Mouse (Mus musculus): ENCODE results near the gene Tprg.

Tprg gene

DNA sequence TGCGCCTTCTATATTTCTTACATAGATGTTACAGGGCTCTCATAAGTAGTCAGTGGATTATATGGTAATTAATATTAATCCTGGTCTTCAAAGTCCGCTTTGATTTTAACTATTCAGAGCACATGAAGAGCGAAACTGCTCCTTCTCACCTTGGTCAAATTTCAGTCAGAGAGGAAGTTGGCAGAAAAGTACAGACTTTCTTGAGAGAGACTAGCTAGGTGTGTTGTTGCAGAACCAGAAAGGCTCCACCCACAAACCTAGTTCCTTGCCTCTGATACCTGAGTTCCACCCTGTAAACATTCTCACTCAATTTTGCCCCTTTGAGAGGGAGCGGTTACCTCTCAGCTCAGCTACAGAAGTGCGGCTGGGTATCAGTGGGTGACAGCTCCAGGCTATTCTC lies at the start of gene Tprg:
Gene Tprg, plus strand, starts transcription at position 301 of the 400 bp plus-strand sequence.
- DNase-seq (ENCODE audit: low spot score), result no peak

DNA sequence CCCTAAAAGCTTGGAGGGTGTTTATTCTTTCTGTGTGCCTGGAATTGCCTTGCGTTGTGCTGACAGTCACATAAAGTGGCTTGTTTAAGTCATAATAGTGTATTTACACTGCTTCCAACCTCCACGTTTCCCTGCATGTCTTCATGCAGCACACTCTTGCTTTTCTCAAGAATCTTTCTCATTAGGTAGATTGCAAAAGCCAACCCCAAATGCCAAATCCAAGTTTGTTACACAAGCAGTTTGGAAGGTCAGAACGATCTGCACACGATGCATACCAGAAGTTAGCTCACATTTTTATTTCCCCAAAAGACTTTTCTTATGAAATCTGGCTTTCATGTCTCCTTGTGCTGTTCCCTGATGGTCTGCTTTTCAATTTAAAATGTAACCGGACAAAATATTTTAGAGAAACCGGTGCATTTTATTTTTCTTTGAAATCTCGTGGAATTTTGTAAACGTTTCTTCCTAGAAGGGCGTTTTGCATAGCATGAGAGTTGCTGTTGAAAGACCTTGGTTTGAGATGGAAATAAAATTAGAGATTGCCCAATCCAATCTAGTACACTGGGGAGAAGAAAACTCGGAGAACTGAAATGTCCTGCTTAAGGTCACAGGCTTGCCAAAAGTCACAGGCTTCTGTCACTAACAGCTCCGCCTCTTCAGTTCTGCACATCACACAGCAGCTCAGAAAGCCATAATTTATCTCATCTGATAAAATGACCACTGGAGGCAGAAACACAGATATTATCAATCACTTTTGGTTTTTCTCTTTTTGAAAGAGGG lies 48.2 kb upstream of the Tprg start:
- DNase-seq (ENCODE audit: low spot score), result no peak

DNA sequence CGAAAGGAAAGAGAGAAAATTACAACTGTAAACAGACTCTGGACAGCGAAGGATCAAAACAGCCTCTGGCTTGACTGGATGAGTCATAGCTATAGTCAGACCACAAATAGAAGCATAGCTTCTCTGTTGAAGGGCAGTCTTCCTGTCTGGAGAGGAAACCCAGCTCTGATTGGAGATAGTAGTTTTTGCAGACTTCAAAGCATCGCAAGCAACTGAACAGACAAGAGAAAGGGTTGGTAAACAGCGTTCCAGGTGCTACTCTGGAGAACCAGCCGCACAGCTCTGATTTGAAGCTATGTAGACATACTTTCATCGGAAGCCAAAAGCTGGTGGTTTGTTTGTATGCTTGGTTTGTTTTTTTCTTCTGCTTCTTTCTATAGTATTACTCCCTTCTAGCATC lies 37.7 kb upstream of the Tprg start:
- DNase-seq (ENCODE audit: low spot score), result no peak

DNA sequence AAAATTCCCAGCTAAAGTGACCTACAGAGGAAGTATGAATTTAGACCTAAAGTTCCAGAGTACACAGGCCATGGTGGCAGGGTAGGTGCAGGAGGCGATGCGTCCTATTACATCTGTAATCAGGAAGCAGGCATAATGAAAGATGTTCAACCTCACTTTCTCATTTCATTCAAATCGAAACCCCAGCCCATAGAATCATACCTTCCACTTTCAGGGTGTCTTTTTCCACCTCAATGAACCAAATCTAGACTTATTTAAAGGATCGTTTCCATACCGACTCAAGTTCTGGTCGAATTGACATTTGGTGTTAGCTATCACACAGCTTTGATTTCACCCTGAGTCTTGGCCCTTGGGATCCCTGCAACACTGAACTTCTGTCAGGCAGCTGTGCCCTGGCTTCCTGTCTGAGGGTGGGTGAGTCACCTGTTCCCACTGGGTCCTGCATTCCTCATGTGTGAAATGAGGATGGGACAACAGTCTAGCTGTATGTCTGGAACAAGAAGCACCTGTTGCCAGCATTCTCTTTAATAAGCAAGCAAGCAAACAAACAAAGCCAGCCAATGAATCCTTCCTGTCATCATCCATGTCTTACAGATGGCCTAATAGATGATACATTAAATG lies 36.4 kb upstream of the Tprg start:
- DNase-seq (ENCODE audit: low spot score), result no peak

DNA sequence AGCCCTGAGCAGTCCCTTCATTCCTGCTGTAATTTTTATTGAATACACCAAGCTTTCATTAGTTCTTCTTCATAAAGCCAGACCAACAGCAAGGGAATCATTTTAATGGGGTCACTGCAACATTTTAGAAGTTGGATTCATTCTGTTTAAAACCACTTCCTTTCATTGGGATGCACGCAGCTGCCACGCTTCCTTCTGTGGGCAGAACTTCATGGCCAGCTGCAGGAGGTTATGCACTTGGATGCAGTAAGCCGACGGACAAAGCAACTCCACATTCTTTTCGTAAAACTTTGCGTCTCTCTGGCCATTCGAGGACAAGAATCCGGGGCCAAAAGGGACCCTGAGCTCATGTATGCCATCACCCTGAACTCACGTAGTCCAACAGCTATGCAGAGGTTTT lies 35.5 kb upstream of the Tprg start:
- no peak for DNase-seq (ENCODE audit: low spot score)

DNA sequence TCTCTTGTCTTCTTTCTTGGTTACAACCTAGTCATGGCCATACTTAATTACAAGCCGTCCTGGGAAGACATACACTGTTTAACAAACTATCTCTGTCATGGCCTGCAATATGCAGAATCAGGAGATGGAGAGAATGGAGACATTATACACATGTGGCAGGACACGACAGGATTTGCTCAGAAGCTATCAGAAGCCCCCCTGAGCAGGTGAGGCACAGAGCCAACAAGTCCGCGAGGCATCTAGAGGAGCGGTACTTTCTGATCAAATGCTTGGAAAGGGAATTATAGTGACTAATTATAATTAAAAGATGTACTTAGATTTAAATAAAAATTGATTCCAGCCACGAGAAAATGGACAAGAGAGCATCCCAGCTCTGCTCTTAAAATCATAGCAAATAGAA lies 32.0 kb upstream of the Tprg start:
- no peak for DNase-seq (ENCODE audit: low spot score)

DNA sequence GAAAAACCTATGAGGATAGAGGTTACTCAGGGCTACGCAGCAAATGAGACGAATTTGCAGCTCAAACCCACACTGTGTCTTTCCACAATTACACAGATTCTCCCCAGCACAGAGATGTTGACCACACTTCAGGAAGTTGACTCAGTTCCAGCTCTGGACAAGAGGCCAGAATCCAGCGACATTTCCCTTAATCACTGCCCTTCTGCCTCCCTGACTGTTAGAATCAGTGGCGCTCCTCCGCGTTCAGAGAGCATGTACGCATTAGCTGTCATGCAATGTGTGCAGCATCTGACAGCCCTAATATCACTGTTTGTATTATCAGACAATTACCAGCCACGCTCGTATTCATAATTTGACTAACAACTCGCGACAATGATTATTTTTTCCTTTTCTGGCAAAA lies 31.4 kb upstream of the Tprg start:
- DNase-seq (ENCODE audit: low spot score), result no peak

DNA sequence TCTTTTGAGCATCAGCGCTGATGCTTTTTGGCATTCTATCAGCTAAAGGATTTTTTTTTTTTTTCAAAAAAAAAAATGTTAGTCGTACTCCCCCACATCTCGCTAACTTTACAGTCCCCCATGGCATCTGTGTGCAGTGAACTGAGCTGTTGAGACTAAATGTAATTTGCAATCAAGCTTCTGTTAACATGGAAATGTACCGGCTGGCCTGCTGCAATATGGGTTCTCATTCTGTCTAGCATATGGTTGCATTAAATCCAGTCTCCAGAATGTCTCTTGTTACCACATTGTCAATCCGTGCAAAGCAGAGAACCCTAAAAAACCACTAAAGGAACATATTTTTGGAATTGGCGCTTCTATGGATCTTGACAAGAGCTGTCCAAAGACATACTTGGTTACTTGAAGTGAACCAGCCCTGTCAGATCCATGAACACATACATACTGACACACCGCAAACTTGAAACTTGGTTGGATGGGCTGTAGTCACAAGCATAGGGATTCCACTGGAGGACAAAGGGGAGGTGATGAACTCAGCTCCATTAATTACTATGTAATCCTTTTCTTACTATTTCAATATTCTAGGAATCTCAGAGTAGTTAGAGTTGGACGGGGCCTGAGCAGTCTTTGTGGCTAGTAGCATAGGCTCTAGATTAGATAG lies 30.9 kb upstream of the Tprg start:
- no peak for DNase-seq (ENCODE audit: low spot score)

DNA sequence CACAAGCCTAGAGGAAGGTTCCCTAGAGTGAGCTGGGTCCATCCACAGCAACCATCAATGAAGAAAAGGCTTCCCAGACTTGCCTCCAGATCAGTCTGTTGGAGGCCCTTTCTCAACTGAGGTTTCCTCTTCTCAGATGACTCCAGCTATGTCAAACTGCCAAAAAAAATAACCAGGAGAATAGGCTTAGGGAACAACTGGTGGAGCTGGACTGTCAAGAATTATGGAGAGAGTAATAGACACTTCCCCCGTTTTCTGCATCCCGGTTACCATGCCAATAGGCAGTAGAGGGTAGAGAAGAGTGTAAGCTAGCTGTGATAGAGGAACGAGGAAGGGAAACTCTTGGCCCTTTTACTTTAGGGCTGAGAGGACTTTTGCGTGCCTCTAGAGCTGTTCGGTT lies 24.3 kb upstream of the Tprg start:
- no peak for DNase-seq (ENCODE audit: low spot score)

DNA sequence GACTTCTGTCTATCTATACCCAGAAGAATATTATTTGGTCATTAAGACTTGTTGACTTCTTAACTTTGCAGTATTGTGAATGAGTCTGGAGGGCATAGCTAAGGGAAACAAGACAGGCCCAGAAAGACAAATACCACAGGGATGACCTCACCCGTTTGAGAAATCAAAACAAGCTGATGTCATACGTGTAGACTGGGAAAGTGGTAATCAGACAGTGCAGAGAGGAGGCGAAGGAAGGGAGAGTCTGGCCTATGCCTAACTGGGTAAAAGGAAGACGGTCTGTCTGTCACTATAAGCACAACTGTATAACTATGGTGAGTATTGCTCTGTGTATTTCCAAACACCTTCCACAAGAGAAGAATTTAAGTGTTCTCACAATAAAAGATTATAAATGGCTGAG lies 23.7 kb upstream of the Tprg start:
- no peak for DNase-seq (ENCODE audit: low spot score)

DNA sequence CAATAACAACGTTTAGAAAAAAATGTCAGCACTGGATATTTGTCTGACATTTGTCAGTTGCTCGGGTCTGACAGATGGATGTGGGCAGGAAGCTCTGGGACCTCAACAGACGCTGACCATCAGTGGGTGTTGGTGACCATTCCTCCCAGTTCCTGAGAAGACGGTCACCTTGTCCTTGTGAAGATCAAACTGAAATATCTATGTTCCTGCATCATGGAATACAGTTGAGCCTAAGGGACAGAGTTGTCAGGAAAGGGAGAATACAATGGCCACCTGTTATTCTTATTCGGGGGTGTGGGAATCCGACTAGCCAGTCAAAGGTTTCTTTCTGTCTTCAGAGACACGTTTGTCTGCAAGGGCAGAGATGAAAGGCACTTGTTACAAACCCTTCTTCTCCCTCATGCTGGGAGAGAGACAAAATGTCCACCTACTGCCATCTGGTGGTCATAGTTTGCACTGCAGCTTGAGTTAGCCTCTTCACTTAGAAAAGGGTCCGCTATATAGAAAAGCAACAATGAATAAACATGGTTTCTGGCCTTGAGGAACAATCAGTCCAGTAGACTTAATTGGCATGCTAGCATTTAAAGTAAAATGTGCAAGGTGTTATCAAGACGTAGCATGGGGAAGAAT lies 23.0 kb upstream of the Tprg start:
- peak; percentile 32 for DNase-seq (ENCODE audit: low spot score)

DNA sequence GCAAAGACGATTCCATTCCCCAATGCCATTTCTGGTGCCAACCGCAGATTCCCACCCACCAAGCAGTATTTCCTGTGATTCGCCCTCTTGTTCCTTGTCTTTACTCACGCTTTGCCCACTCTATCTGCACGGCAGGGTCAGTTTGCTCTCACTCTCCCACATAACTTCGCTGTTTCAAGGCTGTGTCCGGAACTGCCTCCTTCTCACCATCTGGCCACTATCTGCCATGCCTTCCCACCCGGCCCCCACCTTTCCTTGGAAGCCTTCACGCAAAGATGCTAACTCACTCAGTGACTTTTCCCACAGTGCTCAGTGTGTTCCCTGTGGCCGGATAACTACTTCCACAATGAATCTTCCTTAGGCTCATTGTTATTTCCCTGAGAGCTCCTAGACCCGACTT lies 21.4 kb upstream of the Tprg start:
- DNase-seq (ENCODE audit: low spot score), result no peak

DNA sequence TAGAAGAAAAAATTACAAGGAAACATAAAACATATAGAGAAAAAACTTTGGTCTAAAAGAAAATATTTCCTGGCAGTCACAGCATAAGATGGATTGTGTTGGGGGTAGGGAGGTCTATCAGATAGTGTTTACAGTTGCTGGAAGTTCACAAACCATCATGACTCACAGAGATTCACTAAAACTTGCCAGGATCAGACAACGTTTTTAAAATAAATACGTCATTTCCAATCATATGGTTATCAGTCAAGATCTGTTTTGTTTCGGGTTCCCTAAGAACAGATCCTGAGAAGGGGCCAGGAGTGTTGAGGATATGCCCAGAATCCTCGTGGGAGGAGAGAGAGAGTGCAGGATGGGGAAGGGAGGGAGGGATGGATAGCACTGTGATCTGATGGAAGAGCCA lies 18.3 kb upstream of the Tprg start:
- no peak for DNase-seq (ENCODE audit: low spot score)

DNA sequence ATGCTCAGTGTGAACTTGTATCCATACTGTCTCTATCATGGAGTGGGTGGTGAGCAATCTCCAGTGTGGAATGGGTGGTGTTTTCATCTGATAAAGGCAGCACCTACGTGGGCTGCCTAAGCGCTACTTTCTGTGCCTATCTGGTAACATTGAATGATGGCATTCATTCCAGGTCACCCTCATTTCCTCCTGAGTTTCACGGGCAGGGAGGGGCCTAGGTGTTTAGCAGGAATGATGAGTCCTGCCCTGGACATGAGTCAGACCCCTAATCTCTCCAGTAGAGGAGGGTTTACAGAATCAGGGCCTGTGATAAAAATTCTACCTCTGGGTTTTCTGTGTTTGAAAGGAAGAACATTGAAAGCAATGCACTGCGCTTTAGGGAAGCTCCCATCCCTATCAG lies 4.1 kb upstream of the Tprg start:
- DNase-seq (ENCODE audit: low spot score), result no peak

DNA sequence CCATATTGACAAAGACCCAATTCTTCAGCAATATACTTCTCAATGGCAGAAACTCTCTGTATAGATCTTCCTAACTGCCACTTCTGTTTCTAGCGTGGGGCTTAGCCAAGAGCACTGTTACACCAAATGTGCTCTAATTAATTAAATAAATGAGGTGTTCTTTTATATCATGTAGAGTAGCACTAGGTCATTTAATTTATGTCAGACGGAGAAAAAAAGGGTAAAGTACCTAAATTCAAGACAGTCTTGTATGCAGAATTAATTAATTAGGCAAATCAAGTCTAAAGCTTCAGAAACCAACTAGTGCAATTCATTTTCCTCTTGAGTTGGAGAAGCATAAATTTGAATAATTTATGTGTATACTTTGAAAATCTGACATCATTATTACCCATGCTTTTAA lies 7.1 kb downstream of the Tprg start:
- no peak for DNase-seq (ENCODE audit: low spot score)

DNA sequence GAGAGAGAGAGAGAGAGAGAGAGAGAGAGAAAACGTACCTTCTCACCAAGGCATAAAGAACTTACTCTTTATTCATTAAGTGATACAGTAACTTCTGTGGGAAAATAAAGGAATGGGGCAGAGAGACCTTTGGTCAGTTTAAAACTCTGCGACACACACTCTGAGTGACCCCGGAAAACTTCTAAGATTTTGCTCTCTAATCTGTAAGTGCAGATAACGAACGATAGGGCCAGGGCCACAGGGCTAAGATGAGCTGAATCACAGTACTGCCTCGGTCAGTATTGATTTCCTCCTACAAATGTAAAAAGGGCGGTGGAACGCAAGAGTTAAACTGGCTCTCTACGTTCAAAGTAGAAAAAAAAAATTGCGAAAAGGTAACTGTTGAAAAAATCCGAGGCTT lies 8.9 kb downstream of the Tprg start:
- no peak for DNase-seq (ENCODE audit: low spot score)

DNA sequence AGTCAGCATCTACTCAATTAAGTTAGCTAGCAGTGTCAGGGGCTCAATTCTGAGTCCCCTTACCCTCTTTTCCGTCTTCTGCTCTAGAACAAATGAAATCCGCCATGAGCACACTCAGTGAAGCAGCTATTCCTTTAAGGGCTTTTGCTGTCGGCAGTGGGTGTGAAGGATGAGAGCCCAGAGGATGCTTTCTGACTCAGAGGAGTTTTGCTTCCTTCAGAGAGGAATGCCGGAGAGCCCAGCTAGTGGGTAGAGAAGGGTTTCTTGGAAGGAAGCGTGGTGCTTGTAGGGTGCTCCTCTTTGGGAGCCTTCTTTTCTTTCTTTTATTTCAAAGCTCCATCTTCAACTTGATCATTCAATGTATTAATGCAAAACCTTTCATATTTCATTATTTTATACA lies 10.1 kb downstream of the Tprg start:
- DNase-seq (ENCODE audit: low spot score), result no peak

DNA sequence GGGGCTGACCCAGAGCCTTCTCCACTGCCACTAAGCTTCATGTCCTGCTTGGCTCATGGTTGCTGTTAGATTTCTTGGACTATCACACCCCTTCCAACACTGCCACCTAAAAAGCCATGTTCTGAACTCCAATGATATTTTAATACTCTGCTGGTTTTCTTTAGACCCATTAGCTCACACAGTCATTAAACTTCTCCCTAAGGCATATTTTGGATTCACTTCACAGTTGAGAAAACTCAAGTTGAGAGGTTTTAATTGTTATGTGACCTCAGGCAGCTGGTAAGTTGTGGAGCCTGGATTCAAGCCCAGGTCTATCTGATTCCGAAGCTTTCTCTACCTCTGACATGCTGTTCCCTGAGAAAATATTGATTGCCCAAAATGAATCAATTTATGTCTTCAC lies 11.6 kb downstream of the Tprg start:
- DNase-seq (ENCODE audit: low spot score), result no peak

DNA sequence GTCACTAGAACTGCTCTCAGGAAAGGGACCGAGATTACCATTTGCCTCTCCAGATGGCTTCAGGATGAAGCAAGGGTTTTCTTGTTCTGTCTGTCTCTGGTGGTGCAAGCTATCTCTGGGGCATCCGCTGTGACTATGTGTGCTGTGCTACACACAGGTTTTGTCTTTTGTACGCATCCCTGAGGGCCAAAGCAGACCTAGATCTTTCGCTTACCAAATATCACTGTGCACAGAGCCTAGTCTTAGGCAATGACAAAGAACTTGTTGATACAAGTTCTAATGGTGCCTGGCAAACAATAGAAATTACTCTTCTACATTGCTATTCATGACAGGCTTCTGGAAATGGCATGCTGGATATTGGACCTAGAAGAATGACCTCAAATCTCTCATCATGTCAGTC lies 16.0 kb downstream of the Tprg start:
- no peak for DNase-seq (ENCODE audit: low spot score)

DNA sequence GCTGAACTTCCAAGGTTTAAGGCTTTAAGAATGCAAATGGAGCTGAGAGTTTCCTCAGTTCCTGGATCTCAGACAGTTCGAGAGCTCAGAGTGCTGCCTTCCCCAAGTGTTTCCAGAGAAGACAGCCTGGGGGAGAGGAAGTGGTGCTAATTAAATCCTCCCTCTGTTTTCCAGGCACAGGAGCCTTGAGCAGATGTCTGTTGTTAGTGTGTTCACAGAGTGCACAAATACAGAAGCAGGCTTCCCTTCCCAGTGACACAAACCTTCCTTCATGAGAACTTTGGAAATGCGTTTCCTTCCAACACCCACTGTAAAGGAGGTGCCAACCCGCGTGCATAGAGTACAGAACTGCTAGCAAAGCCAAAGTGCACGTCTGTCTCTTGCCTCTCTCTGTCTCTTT lies 27.4 kb downstream of the Tprg start:
- DNase-seq (ENCODE audit: low spot score), result no peak

DNA sequence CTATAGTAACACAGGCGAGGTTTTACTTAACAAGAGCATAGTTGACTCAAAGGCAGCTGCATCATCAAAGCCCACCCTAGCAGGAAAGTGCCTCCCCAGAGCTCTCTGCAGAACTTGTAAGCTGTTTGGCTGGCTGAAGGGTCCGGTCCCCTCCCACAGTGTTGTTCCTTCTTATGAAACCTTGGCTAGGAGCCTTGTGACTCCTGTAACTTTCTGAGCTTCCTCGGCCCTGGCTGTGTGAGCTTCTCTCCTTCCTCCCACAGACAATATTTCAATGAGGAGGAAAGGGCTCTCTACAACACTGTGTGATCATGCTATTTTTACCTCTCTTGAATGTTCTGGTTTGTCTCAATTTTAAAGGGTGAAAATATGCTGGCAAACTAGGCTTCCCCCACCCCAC lies 28.5 kb downstream of the Tprg start:
- no peak for DNase-seq (ENCODE audit: low spot score)

DNA sequence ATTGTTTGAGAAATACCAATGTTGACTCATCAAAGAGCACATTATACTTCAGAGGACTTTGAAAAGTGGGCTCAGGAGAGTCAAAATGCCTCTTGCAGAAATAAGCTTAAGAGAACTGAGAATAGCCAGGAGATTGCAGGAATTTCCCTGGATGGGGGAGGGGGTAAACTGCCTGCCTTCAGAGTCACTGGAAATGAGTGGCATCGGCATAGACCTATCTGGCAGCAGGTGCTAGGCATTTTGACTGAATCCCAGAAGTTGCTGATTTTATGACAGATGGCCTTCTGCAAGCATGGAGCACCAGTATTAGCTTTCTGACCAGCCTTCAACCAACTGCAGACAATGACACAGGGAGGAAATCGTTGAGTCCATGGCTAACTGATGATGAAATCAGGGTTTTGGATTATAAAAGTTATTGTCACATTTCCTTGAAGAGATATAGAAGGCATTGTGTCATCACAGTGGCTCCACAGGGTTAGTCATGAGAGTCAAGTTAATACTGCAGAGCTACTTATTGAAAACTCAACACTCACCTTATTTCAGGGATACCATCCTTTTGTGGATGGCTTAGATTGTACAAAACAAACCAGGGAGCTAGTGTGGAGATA lies 39.1 kb downstream of the Tprg start:
- DNase-seq (ENCODE audit: low spot score), result no peak

Data from yolk sac, embryonic 10.5 days (tissue).